Mouse (Mus musculus) kidney, adult 11 months (tissue): ENCODE data around the gene Ube4b.
"Not testable (repeated sequence)": the region's sequence is repeated elsewhere in the genome, so short reads cannot be mapped to it uniquely, and the experiment has no call there.

Experiments
- DNase-seq: peaks from one replicate; pipeline ENCODE4 v3.0.0; 2022

Ube4b gene

GRCm38 (mm10) chr4:149426325-149427199 lies at the start of gene Ube4b:
TSS of gene Ube4b (minus strand) at chr4:149426749.
- peak; percentile 97 for DNase-seq

- no peak for DNase-seq
Observed at GRCm38 (mm10) chr4:149475096-149475495, 48.5 kb upstream of the Ube4b start.

GRCm38 (mm10) chr4:149469557-149469956 lies 43.0 kb upstream of the Ube4b start:
- no peak for DNase-seq

GRCm38 (mm10) chr4:149463435-149463950 lies 36.9 kb upstream of the Ube4b start:
- no peak for DNase-seq

GRCm38 (mm10) chr4:149462305-149462971 lies 35.9 kb upstream of the Ube4b start:
- no peak for DNase-seq

GRCm38 (mm10) chr4:149461579-149462304 lies 35.2 kb upstream of the Ube4b start:
- no peak for DNase-seq

- DNase-seq = not testable (repeated sequence)
Observed at GRCm38 (mm10) chr4:149460475-149460874, 33.9 kb upstream of the Ube4b start.

- no peak for DNase-seq
Observed at GRCm38 (mm10) chr4:149459425-149459824, 32.9 kb upstream of the Ube4b start.

GRCm38 (mm10) chr4:149458526-149458925 lies 32.0 kb upstream of the Ube4b start:
- DNase-seq = no peak

- peak; percentile 47 for DNase-seq
Observed at GRCm38 (mm10) chr4:149457831-149458430, 31.4 kb upstream of the Ube4b start.

- not testable (repeated sequence) for DNase-seq
Observed at GRCm38 (mm10) chr4:149457163-149457562, 30.6 kb upstream of the Ube4b start.

GRCm38 (mm10) chr4:149454879-149455278 lies 28.3 kb upstream of the Ube4b start, which contains the start of gene Rbp7:
TSS of gene Rbp7 (minus strand) at chr4:149454978.
- DNase-seq = no peak

- no peak for DNase-seq
Observed at GRCm38 (mm10) chr4:149454263-149454662, 27.7 kb upstream of the Ube4b start.

GRCm38 (mm10) chr4:149453656-149454055 lies 27.1 kb upstream of the Ube4b start:
- no peak for DNase-seq

GRCm38 (mm10) chr4:149450636-149451035 lies 24.1 kb upstream of the Ube4b start:
- DNase-seq = no peak

- DNase-seq = no peak
Observed at GRCm38 (mm10) chr4:149446309-149446708, 19.8 kb upstream of the Ube4b start.

- DNase-seq = no peak
Observed at GRCm38 (mm10) chr4:149445868-149446267, 19.3 kb upstream of the Ube4b start.

- DNase-seq = peak; percentile 88
Observed at GRCm38 (mm10) chr4:149444964-149445701, 18.6 kb upstream of the Ube4b start.

GRCm38 (mm10) chr4:149444465-149444864 lies 17.9 kb upstream of the Ube4b start:
- no peak for DNase-seq

- DNase-seq = no peak
Observed at GRCm38 (mm10) chr4:149442436-149442835, 15.9 kb upstream of the Ube4b start.

GRCm38 (mm10) chr4:149440576-149440975 lies 14.0 kb upstream of the Ube4b start:
- DNase-seq = no peak

- not testable (repeated sequence) for DNase-seq
Observed at GRCm38 (mm10) chr4:149431887-149432286, 5.3 kb upstream of the Ube4b start.
